Mouse (Mus musculus) thymus, adult 2 months (tissue): ENCODE measurements around the gene Padi6.

ENCODE experiments used
- CTCF ChIP-seq: fragments of 200-500 bp; IDR thresholded peaks from 2 replicates; pipeline ENCODE4 v1.5.1; 2012; ENCODE audit warnings: mild to moderate bottlenecking, control low read depth, low read length, moderate library complexity, borderline replicate concordance; ENCODE audit not compliant: control insufficient read depth, poor library complexity, insufficient read depth; ENCODE audit errors: extremely low read depth
- POLR2A ChIP-seq: fragments of 200-500 bp; IDR thresholded peaks from 2 replicates; pipeline ENCODE4 v1.6.1; 2012; ENCODE audit warnings: mild to moderate bottlenecking, low read length, control low read depth, moderate library complexity; ENCODE audit not compliant: control insufficient read depth, poor library complexity, insufficient read depth; ENCODE audit errors: extremely low read depth

GRCm38 (mm10) chr4:140775876-140776275 lies 33.4 kb upstream of the Padi6 start:
- no peak for TF ChIP-seq CTCF
- TF ChIP-seq POLR2A: no peak
